Mouse (Mus musculus): ENCODE results near the gene Olfr1248. TPM values are rescaled to one million over a fixed set of nuclear protein-coding genes. Genes with fewer than 3 reads are reported as not detected.
"Not testable (repeated sequence)": the region's sequence is repeated elsewhere in the genome, so short reads cannot be mapped to it uniquely, and the experiment has no call there.

The Olfr1248 gene
- not detected in 2 replicates for polyA plus RNA-seq (2012; ENCODE audit: insufficient read depth, insufficient read length, missing spikeins)

GRCm38 (mm10) chr2:89618145-89618544 lies at the start of gene Olfr1248:
TSS of gene Olfr1248 (minus strand) at chr2:89618245.
- H3K27ac ChIP-seq (ENCODE audit: insufficient read depth, low read depth, low read length); H3K4me1 ChIP-seq (ENCODE audit: control insufficient read depth, insufficient read depth, low read length); H3K4me3 ChIP-seq (ENCODE audit: insufficient read depth, low read length): not testable (repeated sequence)

GRCm38 (mm10) chr2:89661367-89661766 lies 43.3 kb upstream of the Olfr1248 start, which contains the start of gene Olfr1250:
TSS of gene Olfr1250 (minus strand) at chr2:89661467.
- no peak for TF ChIP-seq CTCF (IDR thresholded peaks at IDR 0.05; ENCODE audit: low read depth, low read length)
- TF ChIP-seq POLR2A (IDR thresholded peaks at IDR 0.05; ENCODE audit: borderline replicate concordance, low read depth, low read length) = no peak
- Histone ChIP-seq H3K27ac (ENCODE audit: insufficient read depth, low read depth, low read length) (no peak within 1 kb of the TSS), H3K4me3 (ENCODE audit: insufficient read depth, low read length) (no peak within 1 kb of the TSS), H3K4me1 (ENCODE audit: control insufficient read depth, insufficient read depth, low read length) (no peaks in the 10 kb centered on the region)

- Histone ChIP-seq H3K4me1 (ENCODE audit: control insufficient read depth, insufficient read depth, low read length) (no peaks in the 10 kb centered on the region), H3K4me3 (ENCODE audit: insufficient read depth, low read length) (no peak within 1 kb of the TSS), H3K27ac (ENCODE audit: insufficient read depth, low read depth, low read length) (no peak within 1 kb of the TSS)
- TF ChIP-seq CTCF (IDR thresholded peaks at IDR 0.05; ENCODE audit: low read depth, low read length) (no peak), POLR2A (IDR thresholded peaks at IDR 0.05; ENCODE audit: borderline replicate concordance, low read depth, low read length) (no peak)
Measured at GRCm38 (mm10) chr2:89634883-89635282, 16.8 kb upstream of the Olfr1248 start, which contains the start of gene Olfr1249. TSS of gene Olfr1249 (minus strand) at chr2:89634983.

GRCm38 (mm10) chr2:89614030-89614429 lies 4.0 kb downstream of the Olfr1248 start, which contains the start of gene Olfr1247:
TSS of gene Olfr1247 (minus strand) at chr2:89614130.
- Histone ChIP-seq H3K27ac (ENCODE audit: insufficient read depth, low read depth, low read length) (no peak within 1 kb of the TSS), H3K4me3 (ENCODE audit: insufficient read depth, low read length) (no peak within 1 kb of the TSS), H3K4me1 (ENCODE audit: control insufficient read depth, insufficient read depth, low read length) (no peaks in the 10 kb centered on the region)
- TF ChIP-seq POLR2A (IDR thresholded peaks at IDR 0.05; ENCODE audit: borderline replicate concordance, low read depth, low read length) (no peak), CTCF (IDR thresholded peaks at IDR 0.05; ENCODE audit: low read depth, low read length) (no peak)

- TF ChIP-seq CTCF (IDR thresholded peaks at IDR 0.05; ENCODE audit: low read depth, low read length) (no peak), POLR2A (IDR thresholded peaks at IDR 0.05; ENCODE audit: borderline replicate concordance, low read depth, low read length) (no peak)
- Histone ChIP-seq H3K4me3 (ENCODE audit: insufficient read depth, low read length) (no peak within 1 kb of the TSS), H3K27ac (ENCODE audit: insufficient read depth, low read depth, low read length) (no peak within 1 kb of the TSS), H3K4me1 (ENCODE audit: control insufficient read depth, insufficient read depth, low read length) (no peaks in the 10 kb centered on the region)
Measured at GRCm38 (mm10) chr2:89593057-89593456, 25.0 kb downstream of the Olfr1248 start, which contains the start of gene Olfr1246. TSS of gene Olfr1246 (minus strand) at chr2:89593157.

GRCm38 (mm10) chr2:89578347-89578746 lies 39.7 kb downstream of the Olfr1248 start, which contains the start of gene Olfr1245:
TSS of gene Olfr1245 (minus strand) at chr2:89578447.
- Histone ChIP-seq H3K27ac (ENCODE audit: insufficient read depth, low read depth, low read length) (no peak within 1 kb of the TSS), H3K4me1 (ENCODE audit: control insufficient read depth, insufficient read depth, low read length) (no peaks in the 10 kb centered on the region), H3K4me3 (ENCODE audit: insufficient read depth, low read length) (no peak within 1 kb of the TSS)
- TF ChIP-seq POLR2A (IDR thresholded peaks at IDR 0.05; ENCODE audit: borderline replicate concordance, low read depth, low read length) = no peak
- no peak for TF ChIP-seq CTCF (IDR thresholded peaks at IDR 0.05; ENCODE audit: low read depth, low read length)

Other genes with a start within 250 kb of the Olfr1248 start
- gene Olfr1238, start 208.6 kb downstream of the Olfr1248 start, polyA plus RNA-seq (2012; ENCODE audit: insufficient read depth, insufficient read length, missing spikeins) = not detected in 2 replicates
- gene Olfr1239, start 197.8 kb downstream of the Olfr1248 start, polyA plus RNA-seq (2012; ENCODE audit: insufficient read depth, insufficient read length, missing spikeins) = not detected in 2 replicates
- not detected in 2 replicates for gene Olfr1240, start 175.2 kb downstream of the Olfr1248 start, polyA plus RNA-seq (2012; ENCODE audit: insufficient read depth, insufficient read length, missing spikeins)
- gene Olfr1241, start 131.1 kb downstream of the Olfr1248 start, polyA plus RNA-seq (2012; ENCODE audit: insufficient read depth, insufficient read length, missing spikeins) = not detected in 2 replicates
- not detected in 2 replicates for gene Olfr1242, start 119.9 kb downstream of the Olfr1248 start, polyA plus RNA-seq (2012; ENCODE audit: insufficient read depth, insufficient read length, missing spikeins)
- not detected in 2 replicates for gene Olfr1243, start 86.8 kb downstream of the Olfr1248 start, polyA plus RNA-seq (2012; ENCODE audit: insufficient read depth, insufficient read length, missing spikeins)
- gene Olfr1245, start 39.8 kb downstream of the Olfr1248 start, polyA plus RNA-seq (2012; ENCODE audit: insufficient read depth, insufficient read length, missing spikeins) = not detected in 2 replicates
- gene Olfr1246, start 25.1 kb downstream of the Olfr1248 start, polyA plus RNA-seq (2012; ENCODE audit: insufficient read depth, insufficient read length, missing spikeins) = 0.11 TPM in 1 of 2 replicates, not detected in the other
- not detected in 2 replicates for gene Olfr1247, start 4.1 kb downstream of the Olfr1248 start, polyA plus RNA-seq (2012; ENCODE audit: insufficient read depth, insufficient read length, missing spikeins)
- not detected in 2 replicates for gene Olfr1249, start 16.7 kb upstream of the Olfr1248 start, polyA plus RNA-seq (2012; ENCODE audit: insufficient read depth, insufficient read length, missing spikeins)
- gene Olfr1250, start 43.2 kb upstream of the Olfr1248 start, polyA plus RNA-seq (2012; ENCODE audit: insufficient read depth, insufficient read length, missing spikeins) = not detected in 2 replicates
- gene Olfr1251, start 53.7 kb upstream of the Olfr1248 start, polyA plus RNA-seq (2012; ENCODE audit: insufficient read depth, insufficient read length, missing spikeins) = not detected in 2 replicates
- gene Olfr1252, start 106.8 kb upstream of the Olfr1248 start, polyA plus RNA-seq (2012; ENCODE audit: insufficient read depth, insufficient read length, missing spikeins) = not detected in 2 replicates
- gene Olfr1253, start 138.8 kb upstream of the Olfr1248 start, polyA plus RNA-seq (2012; ENCODE audit: insufficient read depth, insufficient read length, missing spikeins) = not detected in 2 replicates
- 0.25 TPM in 1 of 2 replicates, not detected in the other for gene Olfr1254, start 175.4 kb upstream of the Olfr1248 start, polyA plus RNA-seq (2012; ENCODE audit: insufficient read depth, insufficient read length, missing spikeins)
- not detected in 2 replicates for gene Olfr1255, start 193.8 kb upstream of the Olfr1248 start, polyA plus RNA-seq (2012; ENCODE audit: insufficient read depth, insufficient read length, missing spikeins)
- gene Olfr1256, start 223.3 kb upstream of the Olfr1248 start, polyA plus RNA-seq (2012; ENCODE audit: insufficient read depth, insufficient read length, missing spikeins) = not detected in 2 replicates
- gene Olfr48, start 230.0 kb upstream of the Olfr1248 start, polyA plus RNA-seq (2012; ENCODE audit: insufficient read depth, insufficient read length, missing spikeins) = not detected in 2 replicates

Measured in bone marrow macrophage, adult 2 months (primary cell).